Mouse (Mus musculus) CH12.LX (cell line): ENCODE measurements at regions not wholly inside any gene's neighbourhood (a gene's known extent, or its start where the extent isn't known, plus 50 kb on each side); places are given as distances from the start of the nearest gene placed in this dataset.

Experiments used
- CTCF ChIP-seq, 2 experiments: IDR thresholded peaks in 1 of 2; conservative IDR thresholded peaks in 1 of 2; 2 replicates each; pipeline ENCODE4 v1.5.1; 2011 to 2012; ENCODE audit warnings: low read depth in 2 of 2, low read length in 2 of 2, improper control_type of control experiment in 1 of 2, inconsistent platforms in 1 of 2, mild to moderate bottlenecking in 1 of 2, moderate library complexity in 1 of 2
- HCFC1 ChIP-seq: IDR thresholded peaks from 2 replicates; pipeline ENCODE4 v1.6.1; 2012; ENCODE audit warnings: low read depth, mild to moderate bottlenecking, inconsistent platforms, low read length, improper control_type of control experiment
- POLR2A ChIP-seq: IDR thresholded peaks from 2 replicates; pipeline ENCODE4 v1.6.1; 2011; ENCODE audit warnings: low read depth, mild to moderate bottlenecking, improper control_type of control experiment, low read length
- RAD21 ChIP-seq: IDR thresholded peaks from 2 replicates; pipeline ENCODE4 v1.6.1; 2011; ENCODE audit warnings: low read depth, mild to moderate bottlenecking, low read length, improper control_type of control experiment, moderate library complexity

- TF ChIP-seq HCFC1: no peak
- no peak for TF ChIP-seq RAD21
- TF ChIP-seq CTCF (conservative IDR thresholded peaks at IDR 0.05 in 1 of 2, IDR thresholded peaks at IDR 0.05 in 1 of 2; ENCODE audit: low read depth in 2 of 2, low read length in 2 of 2): no peak
- TF ChIP-seq POLR2A: no peak
These were observed 95.9 kb upstream of the Serp2 start for GRCm38 (mm10) chr14:76652356-76653126.
